Mouse (Mus musculus): ENCODE data around the gene Nsl1. TPM values are rescaled to one million over a fixed set of nuclear protein-coding genes. Genes with fewer than 3 reads are reported as not detected.

Gene Nsl1
- polyA plus RNA-seq, 1 experiment from 2014 or later = 15.8 TPM

DNA sequence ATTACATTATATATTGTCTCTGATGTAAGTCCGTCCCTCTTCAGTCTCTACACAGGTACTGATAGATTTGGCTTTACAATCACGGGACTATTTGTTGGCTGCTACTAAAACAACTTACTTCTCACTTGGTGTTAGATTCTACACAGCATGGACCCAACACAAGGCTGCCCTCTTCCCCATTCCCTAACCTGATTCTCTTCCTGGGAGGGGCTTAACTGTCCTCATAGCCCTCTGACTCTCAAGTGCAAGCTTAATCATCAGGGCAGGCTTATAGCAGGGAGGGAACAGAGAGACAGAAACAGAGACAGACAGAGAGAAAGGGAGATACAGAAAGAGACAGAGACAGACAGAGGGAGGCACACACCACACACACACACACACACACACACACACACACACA is 68.9 kb downstream of the Nsl1 start:
- Histone ChIP-seq H3K9me3 (replicated peaks) (peaks cover 9% of the 10 kb centered on the region), H3K9ac (no peak overlapping the region), H3K27me3 (no peaks in the 10 kb centered on the region), H3K4me3 (no peak overlapping the region), H3K27ac (no peak overlapping the region), H3K4me1 (no peaks in the 10 kb centered on the region), H3K4me2 (replicated peaks) (no peak overlapping the region), H3K36me3 (no peaks in the 10 kb centered on the region)
- no peak for ATAC-seq (ENCODE audit: low FRiP score)
- WGBS = 93% methylated on average over 2 of the region's 2 CpGs

DNA sequence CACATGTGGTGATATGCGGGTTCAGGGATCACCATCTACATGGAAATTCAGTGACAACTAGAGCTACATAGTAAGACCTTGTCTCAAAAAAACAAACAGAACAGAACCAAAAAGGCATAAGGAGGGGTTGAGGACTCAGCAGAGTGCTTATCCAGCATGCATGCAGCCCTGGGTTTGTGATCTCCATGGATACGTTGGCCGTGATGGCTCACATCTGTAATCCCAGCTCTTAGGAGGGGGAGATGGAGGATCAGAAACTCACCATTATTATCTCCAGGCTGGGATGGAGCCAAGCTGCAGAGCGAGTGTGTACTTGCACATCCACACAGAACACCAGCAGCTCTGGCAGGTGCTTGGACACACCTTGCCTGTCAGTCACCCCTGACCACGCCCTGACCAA is 69.4 kb downstream of the Nsl1 start:
- H3K4me2 ChIP-seq (replicated peaks) = no peak overlapping the region
- WGBS = 82% methylated on average over 5 of the region's 5 CpGs
- H3K4me1 ChIP-seq = no peaks in the 10 kb centered on the region
- no peak overlapping the region for H3K9ac ChIP-seq
- no peak overlapping the region for H3K4me3 ChIP-seq
- H3K27ac ChIP-seq = no peak overlapping the region
- H3K36me3 ChIP-seq = no peaks in the 10 kb centered on the region
- H3K27me3 ChIP-seq = no peaks in the 10 kb centered on the region
- peaks cover 9% of the 10 kb centered on the region for H3K9me3 ChIP-seq (replicated peaks)
- ATAC-seq (ENCODE audit: low FRiP score) = no peak

DNA sequence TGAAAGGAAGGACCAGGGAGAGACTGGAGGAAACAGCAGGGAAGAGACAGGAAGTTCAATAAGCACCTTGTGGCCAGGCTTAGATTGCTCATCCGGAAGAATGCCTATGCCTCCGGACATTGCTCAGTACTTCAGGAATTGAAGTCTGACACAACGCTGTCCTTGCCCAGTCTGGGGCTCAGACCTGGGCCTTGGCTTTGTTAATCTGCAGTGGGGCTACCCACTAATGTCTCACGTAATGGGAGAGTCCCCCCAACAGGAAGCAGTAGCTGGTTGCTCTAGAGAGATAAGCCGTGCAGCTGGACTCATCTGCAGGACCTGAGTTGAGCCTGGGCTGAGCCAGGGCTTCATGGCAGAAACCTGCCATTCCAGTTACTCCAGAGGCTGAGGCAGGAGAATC is 70.1 kb downstream of the Nsl1 start:
- Histone ChIP-seq H3K27ac (no peak overlapping the region), H3K4me3 (no peak overlapping the region), H3K4me2 (replicated peaks) (no peak overlapping the region), H3K36me3 (no peaks in the 10 kb centered on the region), H3K27me3 (no peaks in the 10 kb centered on the region), H3K9ac (no peak overlapping the region), H3K9me3 (replicated peaks) (peaks cover 9% of the 10 kb centered on the region), H3K4me1 (no peaks in the 10 kb centered on the region)
- no peak for ATAC-seq (ENCODE audit: low FRiP score)
- WGBS = 85% methylated on average over 5 of the region's 5 CpGs

DNA sequence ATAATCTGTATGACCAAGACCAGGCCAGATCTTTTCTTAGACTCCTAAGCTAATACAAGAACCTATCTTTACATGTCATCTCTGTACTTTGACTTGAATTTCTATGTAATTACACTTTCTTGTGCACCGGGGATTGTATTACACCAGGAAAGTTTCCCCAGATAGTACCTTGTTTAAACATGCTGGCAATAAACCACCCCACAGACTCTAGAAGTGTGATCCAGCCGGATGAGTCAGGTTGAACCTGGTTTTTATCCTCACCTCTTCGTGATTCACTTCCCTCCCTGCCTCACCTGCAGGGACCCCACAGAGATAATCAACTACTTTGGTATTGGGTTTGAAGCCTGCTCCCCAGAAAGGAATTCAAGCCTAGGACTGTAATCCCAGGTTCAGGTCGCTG is 72.6 kb downstream of the Nsl1 start:
- H3K4me2 ChIP-seq (replicated peaks) = no peak overlapping the region
- no peak overlapping the region for H3K9ac ChIP-seq
- no peak overlapping the region for H3K27ac ChIP-seq
- H3K4me1 ChIP-seq = no peaks in the 10 kb centered on the region
- H3K9me3 ChIP-seq (replicated peaks) = no peaks in the 10 kb centered on the region
- 54% methylated on average over 4 of the region's 4 CpGs for WGBS
- H3K36me3 ChIP-seq = no peaks in the 10 kb centered on the region
- no peak overlapping the region for H3K4me3 ChIP-seq
- ATAC-seq (ENCODE audit: low FRiP score) = no peak
- H3K27me3 ChIP-seq = no peaks in the 10 kb centered on the region

Other genes starting within 250 kb of the Nsl1 start
- 23.9 and 29.1 TPM in 2 replicates for gene Rps6kc1, start 151.2 kb upstream of the Nsl1 start, polyA plus RNA-seq (2016; fragmentation: Nextera tagmentation; extraction: Ambion mirVana)
- gene Angel2, start 137.9 kb upstream of the Nsl1 start, polyA plus RNA-seq (2016; fragmentation: Nextera tagmentation; extraction: Ambion mirVana) = 63.1 and 64.4 TPM in 2 replicates
- 81.0 and 94.6 TPM in 2 replicates for gene Vash2, start 83.7 kb upstream of the Nsl1 start, polyA plus RNA-seq (2016; fragmentation: Nextera tagmentation; extraction: Ambion mirVana)
- 9.1 and 9.6 TPM in 2 replicates for gene Flvcr1, start 36.9 kb upstream of the Nsl1 start, polyA plus RNA-seq (2016; fragmentation: Nextera tagmentation; extraction: Ambion mirVana)
- gene Spata45, start 26.4 kb upstream of the Nsl1 start, polyA plus RNA-seq (2016; fragmentation: Nextera tagmentation; extraction: Ambion mirVana) = not detected in 2 replicates
- 14.5 and 17.6 TPM in 2 replicates for gene Tatdn3, start 80 bp upstream of the Nsl1 start, polyA plus RNA-seq (2016; fragmentation: Nextera tagmentation; extraction: Ambion mirVana)
- 2.8 and 3.8 TPM in 2 replicates for gene Batf3, start 34.8 kb downstream of the Nsl1 start, polyA plus RNA-seq (2016; fragmentation: Nextera tagmentation; extraction: Ambion mirVana)
- not detected in 2 replicates for gene Fam71a, start 101.8 kb downstream of the Nsl1 start, polyA plus RNA-seq (2016; fragmentation: Nextera tagmentation; extraction: Ambion mirVana)
- 1.9 and 2.7 TPM in 2 replicates for gene Atf3, start 155.0 kb downstream of the Nsl1 start, polyA plus RNA-seq (2016; fragmentation: Nextera tagmentation; extraction: Ambion mirVana)